Mouse (Mus musculus) ovary, postnatal 36 days (tissue): ENCODE data around the gene Pex12.

Experiments
- DNase-seq: peaks from one replicate; pipeline ENCODE4 v3.0.0; 2022; ENCODE audit warnings: low spot score, mixed read lengths

The Pex12 gene

DNA sequence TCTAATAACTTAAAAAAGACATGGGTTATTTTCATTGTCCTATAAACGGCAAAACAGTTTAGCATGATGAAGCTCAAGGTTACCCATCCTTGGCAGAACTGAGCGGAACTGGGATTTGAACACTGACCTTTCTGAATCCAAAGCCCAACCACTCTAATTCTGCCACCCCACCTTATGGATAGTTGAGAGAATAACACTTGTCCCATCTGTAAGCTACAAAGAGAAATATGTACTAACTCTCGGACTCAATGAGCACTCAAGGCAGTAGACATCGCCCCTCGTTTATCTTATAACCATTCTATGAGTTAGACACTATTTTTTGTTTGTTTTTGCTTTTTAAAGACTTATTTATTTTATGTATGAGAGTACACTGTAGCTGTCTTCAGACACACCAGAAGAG is 13.3 kb downstream of the Pex12 start:
- no peak for DNase-seq

DNA sequence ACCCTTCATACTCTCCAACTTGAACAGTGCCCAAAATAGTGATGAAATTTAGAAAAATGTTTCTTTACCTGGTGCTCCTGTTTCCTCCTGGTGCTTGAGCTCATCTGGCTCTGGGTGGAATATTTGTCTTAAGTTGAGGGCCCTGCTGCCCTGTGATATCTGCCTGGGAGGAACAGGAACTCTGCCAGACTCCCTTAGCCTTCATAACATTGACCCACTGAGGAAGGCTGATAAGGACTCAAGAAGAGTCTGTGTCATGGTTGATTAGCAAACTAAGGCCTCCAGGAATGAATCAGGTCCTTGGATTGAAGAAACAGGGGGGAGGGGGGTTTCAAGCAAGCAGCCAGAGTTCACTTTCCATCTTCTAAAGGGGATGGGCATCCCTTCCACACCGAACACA is 15.8 kb downstream of the Pex12 start, which contains the start of gene Slfn14:
TSS of gene Slfn14 (minus strand) at position 161 of the 400 bp plus-strand sequence.
- DNase-seq = no peak

DNA sequence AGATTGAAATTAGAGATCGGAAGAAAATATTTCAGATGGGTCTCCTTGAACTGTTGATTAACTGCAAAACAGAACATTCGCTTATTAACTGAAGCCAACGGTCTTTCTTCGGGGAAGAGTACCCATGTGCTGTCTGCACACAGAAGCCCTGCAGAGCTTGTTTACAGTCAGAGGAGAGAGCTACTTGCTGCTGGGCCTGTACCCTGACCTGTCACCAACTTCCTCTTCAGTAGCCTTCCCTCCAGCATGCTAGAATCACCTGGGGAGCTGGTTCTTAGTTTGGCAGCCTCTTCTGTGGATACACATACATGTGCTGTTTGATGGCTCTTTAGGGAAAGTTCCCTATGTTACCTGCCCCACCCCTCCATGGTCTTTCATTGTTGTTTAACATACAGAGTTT is 16.8 kb downstream of the Pex12 start:
- no peak for DNase-seq

DNA sequence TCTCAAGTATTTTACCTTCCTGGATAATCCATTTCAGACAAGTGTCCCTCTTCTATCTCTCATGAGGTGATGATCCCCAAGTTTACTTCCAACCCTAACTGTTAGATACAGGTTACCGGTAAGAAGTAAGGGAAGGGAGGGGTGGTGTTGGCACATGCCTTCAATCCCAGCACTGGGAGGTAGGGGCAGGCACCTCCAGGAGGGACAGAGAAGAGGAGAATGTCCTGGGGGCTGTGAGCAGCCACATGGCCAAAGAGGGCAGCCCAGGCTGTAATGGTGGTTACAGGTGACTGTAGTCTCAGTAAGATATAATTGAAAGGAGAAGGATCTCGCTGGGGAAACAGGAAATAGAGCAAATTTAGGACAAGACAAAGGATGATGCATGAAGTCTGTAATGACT is 20.3 kb downstream of the Pex12 start:
- no peak for DNase-seq

DNA sequence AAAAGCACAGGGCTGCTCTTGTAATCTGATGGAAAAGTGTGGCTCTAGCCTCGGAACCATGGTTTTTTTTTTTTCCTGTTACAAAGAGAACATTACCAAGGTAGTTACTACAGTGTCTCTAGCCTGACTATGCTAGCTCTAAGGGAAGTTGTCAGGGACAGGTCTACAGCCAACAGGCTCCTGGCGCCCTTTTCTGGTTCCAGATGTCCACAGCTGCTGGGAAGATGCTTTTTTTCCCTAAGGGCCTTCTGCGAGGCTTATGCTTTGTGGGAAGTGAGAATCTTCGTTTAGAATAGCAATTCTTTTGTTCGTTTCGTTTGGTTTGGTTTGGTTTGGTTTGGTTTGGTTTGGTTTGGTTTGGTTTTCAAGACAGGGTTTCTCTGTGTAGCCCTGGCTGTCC is 22.7 kb downstream of the Pex12 start:
- no peak for DNase-seq

DNA sequence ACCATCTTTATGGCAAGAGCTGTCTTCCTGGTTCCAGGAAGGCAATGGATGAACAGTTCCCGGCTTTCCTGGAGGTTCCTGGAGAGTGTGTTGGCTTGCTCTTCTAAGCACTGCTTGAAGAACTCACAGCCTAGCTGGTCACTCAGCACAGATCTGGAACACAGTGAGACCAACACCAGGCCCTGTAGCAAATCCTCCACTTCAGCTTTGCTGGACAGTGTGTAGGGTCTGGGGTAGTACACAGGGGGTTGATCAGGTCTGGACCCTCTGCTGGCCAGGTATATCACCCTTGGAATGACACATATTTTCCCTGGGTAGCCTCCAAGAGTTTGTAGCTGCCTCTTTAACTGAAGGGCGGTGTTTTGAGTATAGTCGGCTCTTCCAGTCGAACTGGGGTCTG is 23.4 kb downstream of the Pex12 start:
- DNase-seq = no peak

DNA sequence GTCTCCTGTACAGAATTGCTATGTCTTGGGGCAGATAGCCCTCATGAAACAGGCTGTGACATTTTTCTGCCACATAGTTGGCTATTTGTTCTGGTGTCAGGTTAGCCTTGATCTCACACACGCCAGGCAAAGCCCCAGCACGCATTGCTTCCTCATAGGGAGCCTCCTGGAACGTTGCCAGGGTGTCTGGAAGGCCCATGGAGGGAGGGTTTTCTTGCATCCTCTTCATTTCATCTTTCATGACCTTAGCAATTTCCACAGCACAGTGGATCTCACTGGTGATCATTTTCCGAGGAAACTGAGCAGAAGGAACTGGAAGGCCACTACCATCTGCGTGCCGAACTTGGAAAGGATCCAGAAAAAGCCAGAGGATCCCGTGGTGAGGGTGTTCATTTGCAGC is 26.1 kb downstream of the Pex12 start:
- no peak for DNase-seq

DNA sequence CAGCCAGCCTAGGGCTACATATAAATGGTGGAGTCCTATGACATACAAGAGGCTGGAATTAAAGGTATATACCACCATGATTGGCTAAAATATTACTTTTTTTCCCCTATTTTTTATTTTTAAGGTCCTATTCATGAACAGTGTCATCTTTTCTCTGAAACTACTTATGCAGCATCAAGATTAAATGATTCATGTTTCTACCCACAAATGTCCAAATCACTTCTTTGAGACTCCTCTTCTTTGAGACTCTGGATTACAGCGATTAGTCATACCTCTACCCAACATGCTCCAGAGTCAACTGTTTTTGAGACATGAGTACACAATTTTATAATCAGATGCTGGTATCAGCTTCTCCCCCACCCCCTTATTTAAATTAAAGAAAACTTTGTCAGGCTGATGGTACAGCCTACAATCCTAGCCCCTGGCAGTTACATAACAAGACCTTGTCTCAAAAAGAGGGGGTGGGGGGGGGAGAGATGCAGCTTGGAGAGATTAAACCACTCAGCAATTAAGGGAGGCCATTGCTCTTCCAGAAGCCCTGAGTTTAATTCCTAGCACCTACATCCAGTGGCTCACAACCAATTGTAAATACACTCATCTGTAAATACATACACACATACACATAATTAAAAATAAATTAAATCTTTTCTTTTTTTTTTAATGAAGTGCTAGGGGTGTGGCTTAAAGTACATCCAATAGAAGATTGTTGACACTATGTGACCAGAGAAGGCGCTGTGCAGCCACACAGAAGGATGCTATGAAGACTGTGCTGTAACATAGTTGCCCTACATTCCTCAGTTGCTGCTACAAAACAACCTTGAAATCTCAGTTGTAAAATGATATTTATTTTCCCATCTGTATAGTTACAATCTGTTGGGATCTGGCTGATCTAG is 30.2 kb downstream of the Pex12 start:
- no peak for DNase-seq

DNA sequence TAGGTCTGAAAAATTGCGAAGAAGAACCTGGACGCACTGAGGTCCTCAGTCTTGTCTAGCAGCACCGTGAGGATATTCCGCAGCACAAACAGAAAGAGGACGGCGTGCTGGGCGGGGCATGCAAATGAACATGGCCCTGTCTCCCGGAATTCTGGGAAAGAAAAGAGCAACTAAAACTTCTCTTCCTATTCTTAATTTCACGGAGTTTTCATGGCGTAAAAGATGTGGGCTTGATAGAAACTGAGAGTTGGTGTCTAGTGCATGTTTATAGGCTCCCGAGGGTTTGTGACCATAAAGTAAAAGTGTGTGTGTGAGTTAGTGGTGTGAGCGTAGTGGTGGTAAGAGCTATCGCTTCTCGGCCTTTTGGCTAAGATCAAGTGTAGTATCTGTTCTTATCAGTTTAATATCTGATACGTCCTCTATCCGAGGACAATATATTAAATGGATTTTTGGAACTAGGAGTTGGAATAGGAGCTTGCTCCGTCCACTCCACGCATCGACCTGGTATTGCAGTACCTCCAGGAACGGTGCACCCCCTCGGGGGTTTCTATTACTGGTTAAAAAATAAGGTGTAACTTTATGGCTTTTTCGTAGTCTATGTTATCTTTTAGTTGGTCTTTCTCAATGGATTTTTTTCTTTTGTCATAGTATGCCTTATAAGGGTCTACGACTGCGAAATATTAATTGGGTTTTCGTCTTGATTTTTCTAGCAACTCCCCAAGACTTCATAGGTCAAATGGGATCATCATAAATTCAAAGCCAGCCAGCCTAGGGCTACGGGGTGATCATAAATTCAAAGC is 31.0 kb downstream of the Pex12 start:
- peak; percentile 76 for DNase-seq

DNA sequence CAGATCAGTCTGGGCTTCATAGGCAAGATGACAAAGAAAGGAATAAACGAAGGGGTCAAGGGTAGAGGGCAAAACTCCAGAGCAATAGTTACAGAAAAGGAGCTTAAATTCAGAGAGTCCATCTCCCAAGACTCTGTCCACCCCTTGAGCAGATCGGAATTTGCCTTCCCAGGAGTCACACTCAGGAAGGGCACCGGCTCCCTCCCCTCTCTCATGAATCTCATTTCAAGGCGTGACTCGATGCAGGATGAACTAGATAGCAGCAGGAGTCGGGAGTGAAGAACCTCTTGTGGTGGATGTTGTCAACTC is 31.6 kb downstream of the Pex12 start:
- no peak for DNase-seq

DNA sequence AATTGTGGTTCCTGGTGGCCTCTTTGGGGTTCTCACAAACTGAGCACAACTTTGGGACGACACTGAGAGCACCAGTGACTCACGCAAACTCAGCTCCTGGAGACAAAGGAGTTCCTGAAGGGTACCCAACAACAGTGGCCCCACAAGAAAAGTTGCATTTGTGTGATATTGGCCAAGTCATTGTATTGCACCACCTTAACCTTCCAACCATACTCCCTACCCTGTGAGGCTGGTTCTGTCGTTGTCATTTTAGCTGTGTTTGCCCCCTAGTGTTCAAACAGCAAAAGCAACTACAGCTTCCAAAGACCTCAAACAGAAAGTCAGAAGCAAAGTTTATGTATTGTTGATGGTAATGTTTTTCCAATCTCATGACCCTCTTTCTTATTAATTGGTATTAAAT is 39.2 kb downstream of the Pex12 start:
- DNase-seq = no peak

DNA sequence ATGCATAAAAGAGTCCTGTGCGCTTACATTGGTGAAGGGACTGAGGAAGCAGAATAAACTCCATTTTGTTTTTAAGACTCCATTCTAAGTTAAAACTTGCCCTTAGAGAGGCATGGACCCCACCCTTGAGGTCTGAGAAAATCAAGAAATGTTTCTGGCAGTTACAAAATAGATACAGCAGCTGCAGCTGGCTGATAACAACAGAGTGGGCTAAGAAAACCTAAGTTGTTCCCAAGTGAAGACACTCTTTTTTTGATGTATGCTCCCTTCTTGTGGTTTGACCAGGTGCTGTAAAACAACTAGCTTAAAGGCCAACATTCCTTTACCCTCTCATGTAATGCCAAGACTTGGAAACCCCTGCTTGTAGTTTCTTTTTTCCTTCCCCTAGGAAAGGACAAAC is 39.7 kb downstream of the Pex12 start:
- DNase-seq = no peak

DNA sequence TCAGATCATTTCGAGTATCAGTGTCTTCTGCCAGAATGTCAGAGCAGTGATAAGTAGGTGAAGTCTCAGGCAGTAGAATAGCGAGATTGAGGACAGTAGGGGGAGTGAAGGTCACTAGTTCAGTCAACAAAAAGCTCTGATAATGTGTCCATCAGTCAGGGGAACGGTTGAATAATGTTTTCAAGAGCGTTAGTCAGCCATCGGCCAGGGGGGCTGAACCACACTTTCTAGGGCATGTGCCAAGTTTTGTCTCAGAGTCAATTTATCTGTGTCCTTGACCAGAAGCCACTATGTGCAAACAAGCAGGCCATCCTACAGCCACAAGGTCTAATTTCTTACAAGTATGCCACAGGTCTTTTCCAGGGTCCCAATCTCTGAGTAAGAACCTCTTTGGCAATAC is 45.2 kb downstream of the Pex12 start:
- peak; percentile 47 for DNase-seq
